Comparison of ENCODE assay signal across 22 mouse cellular contexts in genomic region chr1:63408344-63408743, GRCm38 (mm10). TPM values are rescaled to one million over a fixed set of nuclear protein-coding genes. Genes with fewer than 3 reads are reported as not detected.
"Had no signal": no experiment of that assay in that cellular context is flagged by ENCODE, and none has a peak within 500 bp of the region (broad histone marks: within the 10 kb centered on the region; RNA-seq: fewer than 3 reads in every experiment).

No protein-coding gene starts in this region.

- DNase-seq: cerebellum, adult 9-10 months; cerebellum, adult 9-11 months; cerebellum, postnatal 10 days; cerebellum, postnatal 14 days; cerebellum, postnatal 25 days; cerebellum, postnatal 36 days; embryo, embryonic 11 days; forebrain, postnatal 0 days; gastrocnemius, adult 2 months; gastrocnemius, postnatal 10 days; gastrocnemius, postnatal 14 days; gastrocnemius, postnatal 25 days; gastrocnemius, postnatal 36 days; heart, adult 11 months; heart, adult 18-20 months; heart, adult 2 months had no signal

- ATAC-seq: forebrain, embryonic 13.5 days; forebrain, embryonic 14.5 days; forebrain, embryonic 15.5 days; forebrain, embryonic 16.5 days; forebrain, postnatal 0 days had no signal

RNA-seq across cellular contexts. Expression of gene Adam23, which starts 37.3 kb away (rescaled TPM):
- total RNA-seq: granulocyte monocyte progenitor cell, adult 5-6 weeks had no signal
- polyA plus RNA-seq: erythroblast, embryonic 14.5 days had no signal
